Mouse (Mus musculus): ENCODE measurements around the gene March6. TPM values are rescaled to one million over a fixed set of nuclear protein-coding genes. Genes with fewer than 3 reads are reported as not detected.
A peak's percentile ranks its signal among the peaks of the same experiment; 100 is the strongest.

March6 gene
- polyA plus RNA-seq, 1 experiment, result 109 TPM

DNA sequence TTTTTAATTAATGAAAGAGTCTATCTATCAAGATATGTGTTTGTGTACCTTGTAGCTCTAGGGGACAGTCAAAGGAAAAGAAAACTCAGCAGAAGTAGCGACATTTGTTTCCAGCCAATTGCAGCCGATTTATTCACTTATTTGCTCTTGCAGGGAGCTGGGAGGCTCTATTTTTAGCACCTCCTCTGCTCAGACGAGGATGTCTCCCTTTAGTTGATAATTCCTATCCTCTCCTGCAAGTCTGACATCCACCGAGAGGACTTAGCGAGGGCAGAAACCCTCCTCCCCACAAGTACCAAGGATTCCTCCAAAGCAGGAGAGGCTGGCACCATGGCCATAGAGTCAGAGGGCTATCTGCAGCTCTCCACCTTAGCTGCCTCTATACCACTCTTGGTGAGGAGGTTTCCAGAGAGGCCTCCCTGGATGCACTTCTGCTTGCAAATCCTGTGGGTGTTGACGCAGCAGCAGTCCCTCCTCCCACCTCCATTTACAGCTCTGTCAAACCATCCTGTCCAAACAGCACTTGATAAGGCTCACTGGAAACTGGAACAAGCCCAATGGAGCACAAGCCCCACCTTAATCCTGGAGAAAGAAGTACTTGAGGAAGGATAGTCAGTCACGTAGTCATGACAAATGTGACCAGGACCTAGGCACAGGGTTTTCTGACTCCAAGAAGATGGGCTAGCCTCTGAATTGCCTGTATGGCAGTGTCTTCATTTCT, 108.0 kb downstream of the March6 start:
- DNase-seq (ENCODE audit: low read depth), result no peak
- TF ChIP-seq POLR2A (IDR thresholded peaks at IDR 0.05; ENCODE audit: borderline replicate concordance, extremely low read depth, insufficient read depth, insufficient read length, poor library complexity, severe bottlenecking), result no peak
- TF ChIP-seq CTCF (IDR thresholded peaks at IDR 0.05; ENCODE audit: borderline replicate concordance, extremely low read depth, insufficient read depth, insufficient read length), result no peak

- TF ChIP-seq CTCF (IDR thresholded peaks at IDR 0.05; ENCODE audit: borderline replicate concordance, extremely low read depth, insufficient read depth, insufficient read length) (peak; percentile 64), POLR2A (IDR thresholded peaks at IDR 0.05; ENCODE audit: borderline replicate concordance, extremely low read depth, insufficient read depth, insufficient read length, poor library complexity, severe bottlenecking) (no peak)
- no peak for DNase-seq (ENCODE audit: low read depth)
Observed at GRCm38 (mm10) chr15:31419037-31419436, 111.8 kb downstream of the March6 start.

DNA sequence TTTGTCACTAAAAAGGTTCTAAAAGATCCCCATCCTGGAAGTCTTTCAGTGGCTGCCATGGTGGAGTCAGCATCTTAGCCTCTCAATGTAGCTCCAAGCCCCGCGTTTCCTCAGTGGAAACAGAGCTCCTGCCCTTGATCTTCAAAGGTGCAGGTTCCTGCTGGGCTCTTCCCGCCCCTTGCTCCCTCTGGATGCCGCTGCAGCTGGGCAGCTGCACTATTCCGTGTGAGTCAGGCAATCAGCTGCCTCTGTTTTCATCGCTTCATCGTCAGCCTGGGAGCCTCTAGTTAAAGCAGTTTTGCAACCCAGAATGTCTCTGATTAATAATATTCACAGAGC, 112.2 kb downstream of the March6 start:
- DNase-seq (ENCODE audit: low read depth), result peak; percentile 57
- TF ChIP-seq POLR2A (IDR thresholded peaks at IDR 0.05; ENCODE audit: borderline replicate concordance, extremely low read depth, insufficient read depth, insufficient read length, poor library complexity, severe bottlenecking) (no peak), CTCF (IDR thresholded peaks at IDR 0.05; ENCODE audit: borderline replicate concordance, extremely low read depth, insufficient read depth, insufficient read length) (no peak)

DNA sequence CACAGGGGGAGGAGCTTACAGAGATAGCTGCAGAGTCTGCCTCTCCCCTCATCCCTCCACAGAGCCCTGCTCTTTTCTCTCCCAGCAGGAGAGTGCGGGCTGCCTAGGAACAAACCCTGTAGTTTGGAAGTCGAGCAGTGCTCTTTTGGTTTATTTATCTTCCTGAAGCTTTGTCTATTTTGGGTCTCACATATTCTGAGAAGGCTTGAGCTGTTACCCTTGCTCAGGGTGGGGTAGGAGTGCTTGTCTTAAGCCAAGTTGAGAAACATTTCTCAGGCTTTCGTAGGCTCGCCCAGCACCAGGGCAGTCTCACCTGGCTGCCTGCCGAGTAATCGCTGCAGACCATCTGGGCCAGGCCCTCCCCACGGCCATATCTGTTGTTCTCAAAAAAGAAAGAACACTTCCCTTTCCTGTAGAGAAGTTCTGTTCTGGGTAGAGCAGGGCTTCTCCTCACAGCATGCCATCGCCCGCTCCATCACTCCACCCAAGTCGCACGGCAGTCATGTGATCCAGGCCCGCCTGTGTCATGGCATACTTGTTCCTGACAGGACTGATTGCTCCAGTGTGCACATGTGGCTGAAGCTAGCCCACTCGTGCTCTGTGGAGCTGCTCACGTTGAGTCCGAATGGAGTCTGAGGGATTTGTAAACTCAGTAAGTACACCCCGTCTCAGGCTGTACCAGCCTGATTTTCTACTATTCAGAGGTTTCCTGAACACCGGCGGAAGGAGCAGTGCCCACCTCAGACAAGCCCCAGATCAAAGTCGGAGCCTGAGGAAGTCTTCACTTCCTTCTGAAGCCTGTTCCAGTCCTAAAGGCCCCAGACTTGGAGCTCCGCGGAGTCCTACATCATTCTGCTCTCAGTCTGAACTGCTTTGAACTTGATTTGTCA, 112.8 kb downstream of the March6 start:
- TF ChIP-seq CTCF (IDR thresholded peaks at IDR 0.05; ENCODE audit: borderline replicate concordance, extremely low read depth, insufficient read depth, insufficient read length) (no peak), POLR2A (IDR thresholded peaks at IDR 0.05; ENCODE audit: borderline replicate concordance, extremely low read depth, insufficient read depth, insufficient read length, poor library complexity, severe bottlenecking) (no peak)

DNA sequence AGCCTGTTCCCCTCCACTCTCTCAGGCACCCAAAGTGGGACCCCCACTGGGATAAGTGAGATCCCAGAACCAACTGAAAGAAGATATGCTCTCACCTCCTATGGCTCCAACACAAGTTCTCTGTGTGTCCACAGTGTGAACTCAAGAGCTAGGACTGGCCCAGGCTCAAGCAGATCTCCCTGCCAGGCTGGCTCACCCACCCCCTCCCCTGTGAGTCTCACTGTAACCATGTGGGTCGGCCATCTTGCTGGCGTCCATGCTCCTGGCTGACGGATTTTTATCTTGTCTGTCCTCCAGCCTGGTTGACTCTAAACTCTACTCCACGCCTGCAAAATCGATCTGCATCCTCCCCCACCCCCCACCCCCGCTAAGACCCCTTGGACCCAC, 113.5 kb downstream of the March6 start:
- no peak for TF ChIP-seq CTCF (IDR thresholded peaks at IDR 0.05; ENCODE audit: borderline replicate concordance, extremely low read depth, insufficient read depth, insufficient read length)
- no peak for TF ChIP-seq POLR2A (IDR thresholded peaks at IDR 0.05; ENCODE audit: borderline replicate concordance, extremely low read depth, insufficient read depth, insufficient read length, poor library complexity, severe bottlenecking)
- DNase-seq (ENCODE audit: low read depth), result no peak

More for the DNA sequence above, 112.8 kb downstream of the March6 start:
- DNase-seq (ENCODE audit: low read depth), result no peak

DNA sequence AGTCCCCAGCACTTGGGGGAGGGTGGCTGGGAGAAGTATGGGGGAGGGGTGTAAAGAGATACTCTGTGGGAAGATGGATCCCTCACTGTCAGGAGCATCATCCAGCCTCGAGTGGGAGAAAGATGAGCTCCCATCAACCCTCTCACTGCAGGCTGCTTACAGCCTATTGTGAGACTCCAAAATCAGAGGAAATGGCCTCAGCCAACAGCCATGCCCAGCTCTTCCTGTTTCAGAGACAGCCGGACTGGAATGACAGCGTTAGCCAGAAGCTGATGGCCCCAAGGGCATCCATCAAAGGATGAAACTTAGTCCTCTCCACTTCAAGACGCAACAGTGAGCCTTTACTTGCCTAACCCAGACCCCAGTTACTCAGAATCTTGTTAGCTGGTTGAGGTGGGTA, 115.7 kb downstream of the March6 start:
- no peak for DNase-seq (ENCODE audit: low read depth)
- TF ChIP-seq POLR2A (IDR thresholded peaks at IDR 0.05; ENCODE audit: borderline replicate concordance, extremely low read depth, insufficient read depth, insufficient read length, poor library complexity, severe bottlenecking) (no peak), CTCF (IDR thresholded peaks at IDR 0.05; ENCODE audit: borderline replicate concordance, extremely low read depth, insufficient read depth, insufficient read length) (no peak)

- no peak for TF ChIP-seq POLR2A (IDR thresholded peaks at IDR 0.05; ENCODE audit: borderline replicate concordance, extremely low read depth, insufficient read depth, insufficient read length, poor library complexity, severe bottlenecking)
- TF ChIP-seq CTCF (IDR thresholded peaks at IDR 0.05; ENCODE audit: borderline replicate concordance, extremely low read depth, insufficient read depth, insufficient read length), result no peak
- DNase-seq (ENCODE audit: low read depth), result no peak
Observed at GRCm38 (mm10) chr15:31414179-31414898, 116.5 kb downstream of the March6 start.

DNA sequence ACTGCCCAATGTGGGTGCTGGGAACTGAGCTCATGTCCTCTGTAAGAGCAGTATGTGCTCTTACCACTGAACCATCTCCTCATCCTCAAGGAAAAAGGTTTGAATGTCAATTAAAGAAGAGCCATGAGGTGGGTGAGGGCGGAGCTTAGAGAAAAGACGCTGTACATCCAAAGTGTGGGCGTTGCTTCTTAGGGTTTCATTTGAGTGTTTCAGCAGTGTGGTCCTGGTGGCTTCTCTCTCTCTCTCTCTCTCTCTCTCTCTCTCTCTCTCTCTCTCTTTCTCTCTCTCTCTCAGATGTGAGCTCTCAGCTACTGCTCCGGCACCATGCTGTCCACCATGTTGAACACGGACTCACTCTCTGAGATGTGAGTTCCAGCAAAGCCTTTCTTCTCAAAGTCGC, 117.2 kb downstream of the March6 start:
- no peak for TF ChIP-seq CTCF (IDR thresholded peaks at IDR 0.05; ENCODE audit: borderline replicate concordance, extremely low read depth, insufficient read depth, insufficient read length)
- TF ChIP-seq POLR2A (IDR thresholded peaks at IDR 0.05; ENCODE audit: borderline replicate concordance, extremely low read depth, insufficient read depth, insufficient read length, poor library complexity, severe bottlenecking), result no peak
- DNase-seq (ENCODE audit: low read depth), result no peak

GRCm38 (mm10) chr15:31412933-31413332, 117.9 kb downstream of the March6 start:
- no peak for TF ChIP-seq CTCF (IDR thresholded peaks at IDR 0.05; ENCODE audit: borderline replicate concordance, extremely low read depth, insufficient read depth, insufficient read length)
- TF ChIP-seq POLR2A (IDR thresholded peaks at IDR 0.05; ENCODE audit: borderline replicate concordance, extremely low read depth, insufficient read depth, insufficient read length, poor library complexity, severe bottlenecking), result no peak
- no peak for DNase-seq (ENCODE audit: low read depth)

GRCm38 (mm10) chr15:31412436-31412835, 118.4 kb downstream of the March6 start:
- TF ChIP-seq CTCF (IDR thresholded peaks at IDR 0.05; ENCODE audit: borderline replicate concordance, extremely low read depth, insufficient read depth, insufficient read length) (no peak), POLR2A (IDR thresholded peaks at IDR 0.05; ENCODE audit: borderline replicate concordance, extremely low read depth, insufficient read depth, insufficient read length, poor library complexity, severe bottlenecking) (no peak)
- no peak for DNase-seq (ENCODE audit: low read depth)

- TF ChIP-seq POLR2A (IDR thresholded peaks at IDR 0.05; ENCODE audit: borderline replicate concordance, extremely low read depth, insufficient read depth, insufficient read length, poor library complexity, severe bottlenecking) (no peak), CTCF (IDR thresholded peaks at IDR 0.05; ENCODE audit: borderline replicate concordance, extremely low read depth, insufficient read depth, insufficient read length) (no peak)
- DNase-seq (ENCODE audit: low read depth), result no peak
Observed at GRCm38 (mm10) chr15:31407490-31407889, 123.4 kb downstream of the March6 start.
